Mouse (Mus musculus): ENCODE results near the gene Atp2b1. TPM values are rescaled to one million over a fixed set of nuclear protein-coding genes. Genes with fewer than 3 reads are reported as not detected.

The Atp2b1 gene
- polyA plus RNA-seq, 1 experiment from 2014 or later = 176 TPM

DNA sequence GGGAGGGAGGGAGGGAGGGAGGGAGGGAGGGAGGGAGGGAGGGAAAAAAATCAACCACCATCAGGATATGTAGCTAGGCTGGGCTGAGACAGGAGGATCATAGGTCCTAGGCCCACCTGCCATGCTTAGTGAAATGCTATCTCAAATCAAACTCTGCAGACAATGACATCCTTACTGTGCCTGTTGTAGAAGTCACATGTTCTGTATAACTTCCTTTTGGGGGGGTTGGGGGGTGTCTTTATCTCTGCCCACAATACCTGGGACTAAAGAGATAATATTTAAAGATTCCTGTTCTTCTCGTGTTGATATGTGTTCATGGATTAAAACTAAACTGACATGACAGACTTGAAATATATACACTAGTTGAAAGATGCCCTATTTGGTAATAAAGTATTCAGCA, 35.5 kb downstream of the Atp2b1 start:
- H3K4me1 ChIP-seq = peaks cover 7% of the 10 kb centered on the region; the same call in 1 of the 2 replicates
- 90% methylated on average over 1 of the region's 1 CpGs for WGBS
- no peaks in the 10 kb centered on the region for H3K36me3 ChIP-seq
- no peak overlapping the region for H3K4me3 ChIP-seq
- H3K27me3 ChIP-seq = no peaks in the 10 kb centered on the region
- no peak overlapping the region for H3K4me2 ChIP-seq (replicated peaks)
- no peak overlapping the region for H3K9ac ChIP-seq (replicated peaks)
- no peaks in the 10 kb centered on the region for H3K9me3 ChIP-seq
- H3K27ac ChIP-seq (replicated peaks) = no peak overlapping the region
- no peak for ATAC-seq (replicated peaks)

DNA sequence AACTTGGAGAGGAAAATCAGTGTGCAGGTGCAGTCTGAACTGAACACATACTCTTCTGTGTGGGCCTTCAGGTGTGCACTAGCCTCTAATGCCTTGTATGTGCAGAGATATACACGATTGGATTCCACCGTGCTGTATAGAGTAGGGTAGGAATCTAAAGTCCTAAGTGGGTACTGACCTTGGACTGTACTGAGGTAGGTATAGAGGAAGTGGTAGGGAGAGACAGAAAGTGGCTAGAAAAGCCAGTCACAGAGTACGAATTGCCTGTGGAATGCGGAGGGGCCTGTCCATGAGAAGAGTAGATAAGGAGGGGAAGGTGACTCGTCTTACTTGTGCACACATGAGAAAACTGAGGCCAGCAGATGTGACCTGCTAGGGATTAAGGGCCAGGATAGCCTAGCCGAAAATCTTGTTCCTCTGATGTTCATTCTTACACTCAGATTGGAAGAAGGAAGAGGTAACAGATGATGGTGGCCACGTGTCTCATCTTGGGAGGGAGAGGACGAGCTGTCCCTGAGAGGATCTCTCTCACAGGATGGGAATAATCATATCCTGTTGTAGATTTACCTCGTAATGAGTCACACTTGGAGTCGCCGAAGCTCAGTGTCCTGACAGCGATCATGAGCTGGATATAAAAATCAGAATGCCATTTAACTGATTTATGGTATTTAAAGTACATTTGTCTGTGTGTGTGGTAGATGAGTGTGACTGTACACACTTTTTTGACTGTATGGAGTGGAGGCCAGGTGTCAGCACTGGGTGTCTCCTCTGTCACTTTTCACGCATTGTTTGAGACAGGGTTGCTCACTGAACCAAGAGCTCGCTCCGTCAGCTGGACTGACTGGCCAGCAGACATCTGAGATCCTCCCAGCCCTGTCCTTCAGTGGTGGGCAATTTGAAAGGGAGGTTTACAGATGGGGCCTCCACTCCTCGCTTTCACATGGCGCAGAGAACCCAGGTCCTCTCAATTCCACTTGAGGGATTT, 37.4 kb downstream of the Atp2b1 start:
- peaks cover 7% of the 10 kb centered on the region; the same call in 1 of the 2 replicates for H3K4me1 ChIP-seq
- 92% methylated on average over 17 of the region's 17 CpGs for WGBS
- H3K27ac ChIP-seq (replicated peaks) = no peak overlapping the region
- no peaks in the 10 kb centered on the region for H3K36me3 ChIP-seq
- no peak for ATAC-seq (replicated peaks)
- no peak overlapping the region for H3K4me3 ChIP-seq
- no peak overlapping the region for H3K4me2 ChIP-seq (replicated peaks)
- H3K9me3 ChIP-seq = no peaks in the 10 kb centered on the region
- H3K9ac ChIP-seq (replicated peaks) = no peak overlapping the region
- H3K27me3 ChIP-seq = no peaks in the 10 kb centered on the region

DNA sequence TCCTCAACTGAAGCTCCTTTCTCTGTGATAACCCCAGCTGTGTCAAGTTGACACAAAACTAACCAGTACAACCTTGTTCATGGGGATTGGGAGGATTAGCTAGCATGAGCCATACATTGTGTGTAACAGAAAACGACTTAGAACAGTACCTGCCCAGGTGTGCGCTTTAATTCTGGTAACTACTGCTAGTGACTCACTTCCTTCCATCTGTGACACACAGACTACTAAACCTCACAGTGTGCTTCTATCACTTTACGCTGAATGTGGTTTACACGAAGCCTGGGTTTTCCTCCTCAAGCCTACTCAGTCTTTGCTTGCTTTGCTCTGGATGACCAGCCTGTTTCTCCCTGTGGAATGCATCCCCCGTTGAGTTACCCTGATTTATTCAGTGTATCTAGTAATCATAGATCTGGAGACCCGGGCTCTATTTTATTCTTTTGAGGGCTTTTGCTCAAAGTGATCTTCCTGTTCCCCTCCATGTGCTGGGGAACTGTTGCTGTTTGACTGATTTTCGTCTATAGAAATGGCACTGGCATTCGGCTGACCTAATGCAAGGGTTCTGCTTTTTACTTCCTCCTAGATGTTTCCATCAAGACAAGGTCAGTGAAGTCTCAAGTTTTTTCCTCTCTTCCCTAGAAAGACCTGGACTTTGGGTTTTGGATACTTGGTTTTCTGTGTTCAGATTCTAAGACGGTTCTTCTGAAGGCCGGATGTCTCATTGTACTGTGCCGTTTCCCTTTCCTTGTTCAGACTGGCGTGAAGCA, 40.2 kb downstream of the Atp2b1 start:
- WGBS = 92% methylated on average over 12 of the region's 12 CpGs
- Histone ChIP-seq H3K27ac (replicated peaks) (no peak overlapping the region), H3K36me3 (no peaks in the 10 kb centered on the region), H3K4me1 (peaks cover 5% of the 10 kb centered on the region; the same call in 1 of the 2 replicates), H3K4me2 (replicated peaks) (no peak overlapping the region), H3K4me3 (no peak overlapping the region), H3K27me3 (no peaks in the 10 kb centered on the region), H3K9me3 (no peaks in the 10 kb centered on the region), H3K9ac (replicated peaks) (no peak overlapping the region)
- no peak for ATAC-seq (replicated peaks)

DNA sequence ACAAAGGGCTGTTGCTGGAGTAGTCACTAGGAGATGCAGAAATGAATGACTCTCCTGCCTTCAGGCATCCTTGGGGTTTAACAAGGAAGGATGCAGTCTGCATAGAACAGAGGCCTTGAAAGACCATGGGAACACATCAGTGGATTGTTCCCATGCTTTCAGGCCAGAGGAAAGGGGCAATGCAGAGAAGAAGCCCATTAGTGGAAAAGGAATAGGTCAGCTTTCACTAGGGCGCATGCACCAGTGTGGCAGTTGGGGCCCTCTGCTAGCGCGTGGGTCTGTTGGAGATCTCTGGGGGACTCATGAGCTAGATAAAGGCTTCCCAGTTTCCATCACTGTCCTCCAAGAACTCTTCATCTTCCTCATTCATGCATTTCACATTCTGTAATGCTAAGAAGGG, 41.9 kb downstream of the Atp2b1 start:
- Histone ChIP-seq H3K4me3 (no peak overlapping the region), H3K9me3 (no peaks in the 10 kb centered on the region), H3K27ac (replicated peaks) (no peak overlapping the region), H3K9ac (replicated peaks) (no peak overlapping the region), H3K4me2 (replicated peaks) (no peak overlapping the region), H3K27me3 (no peaks in the 10 kb centered on the region), H3K36me3 (no peaks in the 10 kb centered on the region), H3K4me1 (peaks cover 6% of the 10 kb centered on the region; the same call in 1 of the 2 replicates)
- WGBS = 81% methylated on average over 3 of the region's 3 CpGs
- no peak for ATAC-seq (replicated peaks)

DNA sequence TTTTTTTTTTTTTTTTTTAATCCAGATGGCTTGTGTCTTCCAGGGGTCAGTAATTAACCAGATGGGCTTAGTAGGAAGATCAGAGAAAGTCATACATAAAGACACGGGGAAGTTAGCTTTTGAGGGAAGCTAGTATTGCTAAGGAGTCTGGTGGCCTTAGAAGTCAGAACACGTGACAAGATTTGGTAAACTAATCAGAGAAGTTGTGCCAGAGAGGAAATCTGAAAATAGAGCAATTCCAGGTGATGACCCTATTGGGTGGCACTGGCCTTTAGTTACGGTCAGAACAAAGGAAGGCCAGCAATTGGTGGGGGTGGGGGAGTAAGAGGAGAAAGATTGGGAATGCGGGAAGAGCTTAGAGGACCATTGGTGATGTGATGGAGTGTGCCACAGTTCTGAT, 44.5 kb downstream of the Atp2b1 start:
- H3K4me1 ChIP-seq = peaks cover 6% of the 10 kb centered on the region; the same call in 1 of the 2 replicates
- H3K9ac ChIP-seq (replicated peaks) = no peak overlapping the region
- no peak overlapping the region for H3K4me3 ChIP-seq
- no peak overlapping the region for H3K4me2 ChIP-seq (replicated peaks)
- no peaks in the 10 kb centered on the region for H3K36me3 ChIP-seq
- H3K27me3 ChIP-seq = no peaks in the 10 kb centered on the region
- ATAC-seq (replicated peaks) = no peak
- H3K9me3 ChIP-seq = no peaks in the 10 kb centered on the region
- no peak overlapping the region for H3K27ac ChIP-seq (replicated peaks)
- 66% methylated on average over 4 of the region's 4 CpGs for WGBS

DNA sequence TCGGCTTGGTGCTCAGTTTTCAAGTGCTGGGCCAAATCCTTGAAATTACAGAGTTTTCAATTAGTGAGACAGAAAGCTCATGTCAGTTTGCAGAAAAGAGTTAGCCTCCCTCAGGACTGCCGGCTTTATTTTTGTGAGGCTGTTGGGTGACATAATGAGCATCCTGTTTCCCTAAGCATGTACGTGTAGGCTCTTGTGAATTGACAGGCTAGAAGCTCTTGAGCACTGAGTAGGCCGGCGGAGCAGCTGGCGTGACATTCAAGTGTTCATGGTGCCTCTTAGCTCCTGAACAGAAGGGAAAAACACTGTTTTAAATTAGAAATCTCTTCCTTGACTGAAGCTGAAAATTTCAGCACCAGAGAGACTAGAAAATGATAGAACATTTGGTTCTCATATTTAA, 45.2 kb downstream of the Atp2b1 start:
- peak overlapping the region; percentile 46; the same call in 1 of the 2 replicates for H3K27ac ChIP-seq (replicated peaks)
- ATAC-seq (replicated peaks) = peak; percentile 84
- WGBS = 37% methylated on average over 6 of the region's 6 CpGs
- no peak overlapping the region for H3K9ac ChIP-seq (replicated peaks)
- no peaks in the 10 kb centered on the region for H3K27me3 ChIP-seq
- no peak overlapping the region for H3K4me2 ChIP-seq (replicated peaks)
- H3K4me3 ChIP-seq = no peak overlapping the region
- H3K36me3 ChIP-seq = no peaks in the 10 kb centered on the region
- peaks cover 6% of the 10 kb centered on the region; the same call in 1 of the 2 replicates for H3K4me1 ChIP-seq
- no peaks in the 10 kb centered on the region for H3K9me3 ChIP-seq

DNA sequence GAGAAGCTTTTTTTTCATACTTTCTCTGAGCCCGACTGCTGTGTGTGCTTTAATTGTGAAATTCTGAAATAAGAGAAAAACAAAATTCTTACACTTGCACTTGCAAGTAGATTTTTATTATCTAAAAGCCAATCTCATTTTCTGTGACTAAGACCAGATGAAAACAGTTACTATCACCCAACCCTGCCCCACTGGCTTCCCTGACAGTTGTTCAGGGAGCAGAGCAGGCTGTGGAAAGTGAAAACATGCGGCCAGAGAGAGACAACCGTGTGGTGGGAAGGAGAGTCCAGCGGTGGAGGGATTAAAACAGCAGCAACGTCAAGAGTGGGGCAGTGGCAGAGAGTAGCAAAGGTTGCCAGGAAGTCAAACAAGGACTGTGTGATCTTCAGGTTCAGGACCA, 46.7 kb downstream of the Atp2b1 start:
- no peak for ATAC-seq (replicated peaks)
- 69% methylated on average over 5 of the region's 5 CpGs for WGBS
- no peak overlapping the region for H3K9ac ChIP-seq (replicated peaks)

DNA sequence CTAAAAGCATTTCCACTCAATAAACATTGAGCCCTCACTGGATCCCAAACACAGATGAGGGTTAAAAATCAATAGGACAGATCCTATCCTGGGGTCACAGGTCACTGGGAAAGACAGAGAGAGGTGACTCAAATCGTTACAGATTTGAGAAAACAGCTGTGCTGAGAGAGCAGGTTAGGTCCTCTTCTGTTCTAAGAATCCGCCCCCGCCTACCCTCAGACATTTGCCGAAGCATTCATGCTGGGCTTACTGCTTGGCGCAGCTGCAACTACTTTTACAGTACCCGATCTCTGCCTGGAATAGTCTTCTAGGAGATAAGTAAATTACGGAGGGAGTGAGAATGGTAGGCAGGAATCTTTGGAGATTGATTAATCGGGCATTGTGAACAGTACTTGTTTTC, 47.9 kb downstream of the Atp2b1 start:
- no peaks in the 10 kb centered on the region for H3K9me3 ChIP-seq
- no peak overlapping the region for H3K9ac ChIP-seq (replicated peaks)
- H3K4me3 ChIP-seq = no peak overlapping the region
- H3K36me3 ChIP-seq = no peaks in the 10 kb centered on the region
- ATAC-seq (replicated peaks) = no peak
- 53% methylated on average over 8 of the region's 8 CpGs for WGBS
- H3K27me3 ChIP-seq = no peaks in the 10 kb centered on the region
- no peak overlapping the region for H3K27ac ChIP-seq (replicated peaks)
- peaks cover 6% of the 10 kb centered on the region; the same call in 1 of the 2 replicates for H3K4me1 ChIP-seq
- H3K4me2 ChIP-seq (replicated peaks) = no peak overlapping the region

More for the DNA sequence above, 46.7 kb downstream of the Atp2b1 start:
- Histone ChIP-seq H3K4me3 (no peak overlapping the region), H3K27ac (replicated peaks) (no peak overlapping the region), H3K4me2 (replicated peaks) (no peak overlapping the region), H3K36me3 (no peaks in the 10 kb centered on the region), H3K4me1 (peaks cover 6% of the 10 kb centered on the region; the same call in 1 of the 2 replicates), H3K9me3 (no peaks in the 10 kb centered on the region), H3K27me3 (no peaks in the 10 kb centered on the region)

DNA sequence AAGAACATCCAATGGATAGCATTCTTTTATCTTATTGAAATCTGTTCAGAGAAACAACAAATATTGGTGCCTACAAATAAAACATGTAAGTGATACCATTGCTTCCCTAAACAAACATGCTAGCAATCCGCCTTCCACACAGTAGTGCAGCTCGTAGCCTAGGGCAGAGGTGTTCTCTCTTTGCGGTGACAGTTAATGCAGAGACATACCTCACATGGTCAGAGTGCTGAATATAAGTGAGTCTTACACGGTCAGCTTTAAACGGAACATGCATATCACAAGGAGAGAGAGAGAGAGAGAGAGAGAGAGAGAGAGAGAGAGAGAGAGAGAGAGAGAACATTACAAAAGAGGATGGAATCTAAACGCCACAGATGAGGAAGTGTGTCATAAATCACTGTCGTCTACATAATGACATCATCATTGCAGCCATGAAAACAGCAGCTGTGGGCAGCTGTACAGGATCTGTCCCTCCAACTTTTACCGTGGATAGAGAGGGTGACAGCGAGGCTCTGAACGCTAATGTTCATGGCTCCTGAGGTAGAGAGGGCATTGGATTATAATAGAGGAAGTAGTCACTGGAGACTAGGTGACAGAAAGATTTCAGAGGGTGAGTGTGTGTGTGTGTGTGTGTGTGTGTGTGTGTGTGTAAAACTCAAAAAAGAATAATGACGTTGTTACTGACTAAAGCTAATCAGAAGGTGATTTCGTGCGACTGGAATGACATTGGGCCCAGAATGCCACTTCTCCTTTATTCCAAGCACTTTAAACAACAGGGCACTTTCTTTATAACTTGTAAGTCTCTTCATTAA, 52.4 kb downstream of the Atp2b1 start:
- Histone ChIP-seq H3K4me2 (replicated peaks) (no peak overlapping the region), H3K27me3 (no peaks in the 10 kb centered on the region), H3K4me1 (no peaks in the 10 kb centered on the region), H3K9me3 (no peaks in the 10 kb centered on the region), H3K4me3 (no peak overlapping the region), H3K27ac (replicated peaks) (no peak overlapping the region), H3K9ac (replicated peaks) (no peak overlapping the region), H3K36me3 (peaks cover 12% of the 10 kb centered on the region)
- ATAC-seq (replicated peaks) = no peak
- WGBS = 93% methylated on average over 13 of the region's 13 CpGs

DNA sequence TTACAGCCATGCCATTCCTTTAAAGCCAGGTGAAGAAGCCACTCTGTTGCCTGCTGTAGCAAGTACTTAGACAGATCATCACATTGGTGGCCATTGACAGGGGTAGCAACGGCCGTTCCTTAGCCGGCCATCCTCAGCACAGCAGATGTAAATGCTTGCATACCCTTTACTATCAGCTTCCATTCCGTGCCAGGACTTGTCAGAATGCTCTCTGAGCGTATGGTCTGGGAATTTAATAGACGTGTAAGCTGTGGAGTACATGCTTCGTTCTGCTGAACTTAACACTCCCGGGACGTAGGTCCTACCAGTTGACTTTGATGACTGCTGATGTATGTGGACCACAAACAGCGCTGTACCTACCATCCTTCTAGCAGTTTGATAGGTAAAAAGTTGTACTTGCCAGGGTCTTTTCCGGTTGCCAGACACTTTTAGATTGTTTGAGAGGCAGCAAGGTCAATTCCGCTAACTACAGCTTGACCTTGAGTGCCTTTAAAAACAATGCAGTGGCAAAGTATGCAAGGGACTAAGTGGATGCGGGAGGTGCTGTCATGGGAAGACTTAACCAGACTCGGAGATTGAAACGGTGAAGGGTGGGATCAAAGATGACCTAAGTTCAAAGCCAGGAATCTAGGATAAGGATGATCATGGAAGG, 53.2 kb downstream of the Atp2b1 start:
- no peaks in the 10 kb centered on the region for H3K4me1 ChIP-seq
- H3K4me2 ChIP-seq (replicated peaks) = no peak overlapping the region
- H3K27ac ChIP-seq (replicated peaks) = no peak overlapping the region
- no peaks in the 10 kb centered on the region for H3K27me3 ChIP-seq
- no peak overlapping the region for H3K9ac ChIP-seq (replicated peaks)
- whole genome bisulfite sequencing = 94% methylated on average over 15 of the region's 15 CpGs
- H3K4me3 ChIP-seq = no peak overlapping the region
- peaks cover 12% of the 10 kb centered on the region for H3K36me3 ChIP-seq
- no peak for ATAC-seq (replicated peaks)
- no peaks in the 10 kb centered on the region for H3K9me3 ChIP-seq

DNA sequence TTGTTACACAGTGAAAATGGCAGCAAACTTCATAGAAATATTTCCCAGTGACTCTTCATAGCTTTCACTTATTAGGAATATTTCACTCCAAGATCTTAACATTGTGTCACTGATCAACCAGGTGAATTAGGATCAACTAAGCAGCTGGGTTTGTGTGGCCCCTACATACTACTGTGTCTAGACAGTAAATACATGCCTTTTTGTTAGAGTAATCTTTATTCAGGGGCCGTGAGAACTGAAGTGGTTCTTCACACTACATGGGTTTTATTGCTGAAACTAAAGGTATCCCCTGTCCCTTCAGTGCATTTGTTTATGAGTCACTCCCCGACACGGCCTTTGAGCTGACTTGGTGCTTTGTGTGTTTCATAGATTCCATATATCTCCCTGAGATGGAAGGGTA, 56.7 kb downstream of the Atp2b1 start:
- H3K27ac ChIP-seq (replicated peaks) = no peak overlapping the region
- H3K4me2 ChIP-seq (replicated peaks) = no peak overlapping the region
- H3K9me3 ChIP-seq = no peaks in the 10 kb centered on the region
- H3K9ac ChIP-seq (replicated peaks) = no peak overlapping the region
- H3K4me1 ChIP-seq = no peaks in the 10 kb centered on the region
- 92% methylated on average over 3 of the region's 3 CpGs for WGBS
- H3K27me3 ChIP-seq = no peaks in the 10 kb centered on the region
- peaks cover 12% of the 10 kb centered on the region for H3K36me3 ChIP-seq
- ATAC-seq (replicated peaks) = no peak
- no peak overlapping the region for H3K4me3 ChIP-seq
